Mouse (Mus musculus) intestine, embryonic 14.5 days (tissue): ENCODE results near the gene Btg1-ps2. TPM values are rescaled to one million over a fixed set of nuclear protein-coding genes. Genes with fewer than 3 reads are reported as not detected.

Experiments used
- polyA plus RNA-seq: library from polyadenylated mRNA; unstranded; fragments of >200 nt; fragmentation: Nextera tagmentation; extraction: Ambion mirVana; gene quantifications from 2 replicates; pipeline ENCODE4 v1.2.1, GENCODE M21; 2014

Btg1-ps2 gene
- polyA plus RNA-seq, 1 experiment from 2014 or later, result not detected

Other genes with a start within 250 kb of the Btg1-ps2 start
- gene Rhox5, start 238.3 kb downstream of the Btg1-ps2 start, polyA plus RNA-seq, result 3.9 and 4.0 TPM in 2 replicates
- not detected in 2 replicates for gene Rhox6, start 216.2 kb downstream of the Btg1-ps2 start, polyA plus RNA-seq
- gene Rhox7a, start 211.4 kb downstream of the Btg1-ps2 start, polyA plus RNA-seq, result not detected in 2 replicates
- gene Rhox8, start 164.2 kb downstream of the Btg1-ps2 start, polyA plus RNA-seq, result not detected in 2 replicates
- gene Rhox7b, start 145.9 kb downstream of the Btg1-ps2 start, polyA plus RNA-seq, result not detected in 2 replicates
- gene Rhox9, start 141.3 kb downstream of the Btg1-ps2 start, polyA plus RNA-seq, result not detected in 2 replicates
- gene Btg1-ps1, start 24.3 kb downstream of the Btg1-ps2 start, polyA plus RNA-seq, result not detected in 2 replicates
- not detected in 2 replicates for gene Rhox10, start 23.4 kb upstream of the Btg1-ps2 start, polyA plus RNA-seq
- gene Rhox11, start 42.0 kb upstream of the Btg1-ps2 start, polyA plus RNA-seq, result not detected in 2 replicates
- gene Rhox12, start 67.8 kb upstream of the Btg1-ps2 start, polyA plus RNA-seq, result not detected in 2 replicates
- not detected in 2 replicates for gene Rhox13, start 78.1 kb upstream of the Btg1-ps2 start, polyA plus RNA-seq
- gene Zbtb33, start 146.7 kb upstream of the Btg1-ps2 start, polyA plus RNA-seq, result 5.1 and 6.2 TPM in 2 replicates
- gene Tmem255a, start 209.3 kb upstream of the Btg1-ps2 start, polyA plus RNA-seq, result 29.7 and 34.2 TPM in 2 replicates